Mouse (Mus musculus) neural tube, embryonic 11.5 days (tissue): ENCODE data around the gene Smu1. TPM values are rescaled to one million over a fixed set of nuclear protein-coding genes. Genes with fewer than 3 reads are reported as not detected.

Experiments
- ATAC-seq: fragments of 200-750 bp; cut with Nextera tagmentation; 2 replicates; pipeline ENCODE4 v1.8.0; 2017; ENCODE audit warnings: moderate number of reproducible peaks, mild to moderate bottlenecking, moderate TSS enrichment, moderate library complexity; ENCODE audit not compliant: insufficient read depth, low FRiP score, low TSS enrichment
- DNase-seq: peaks from one replicate; pipeline ENCODE4 v3.0.0-alpha.2; 2015; ENCODE audit warnings: low spot score
- H3K27ac ChIP-seq: fragments of 300-500 bp; sonication (generic); 2 replicates; pipeline ENCODE4 v1.5.1; 2014; ENCODE audit warnings: low read depth, mild to moderate bottlenecking, low read length
- H3K27me3 ChIP-seq: fragments of 300-500 bp; sonication (generic); 2 replicates; pipeline ENCODE4 v1.6.1; 2014; ENCODE audit warnings: mild to moderate bottlenecking, low read length, mixed read lengths; ENCODE audit not compliant: control insufficient read depth, insufficient read depth
- H3K36me3 ChIP-seq: fragments of 300-500 bp; sonication (generic); 2 replicates; pipeline ENCODE4 v1.6.1; 2014; ENCODE audit warnings: mild to moderate bottlenecking, low read length, moderate library complexity, mixed read lengths; ENCODE audit not compliant: control insufficient read depth, insufficient read depth
- H3K4me1 ChIP-seq: fragments of 300-500 bp; sonication (generic); 2 replicates; pipeline ENCODE4 v1.6.1; 2014; ENCODE audit warnings: low read length, mixed read lengths; ENCODE audit not compliant: control insufficient read depth, insufficient read depth
- H3K4me2 ChIP-seq: fragments of 300-500 bp; sonication (generic); 2 replicates; pipeline ENCODE4 v1.6.1; 2014; ENCODE audit warnings: low read depth, mild to moderate bottlenecking, moderate library complexity
- H3K4me3 ChIP-seq: fragments of 300-500 bp; sonication (generic); 2 replicates; pipeline ENCODE4 v1.5.1; 2014; ENCODE audit warnings: low read depth, low read length
- H3K9ac ChIP-seq: fragments of 300-500 bp; sonication (generic); 2 replicates; pipeline ENCODE4 v1.6.1; 2014; ENCODE audit warnings: mild to moderate bottlenecking, low read length
- H3K9me3 ChIP-seq: fragments of 300-500 bp; sonication (generic); 2 replicates; pipeline ENCODE4 v1.6.1; 2016; ENCODE audit warnings: low read length; ENCODE audit not compliant: control insufficient read depth
- WGBS: fragments of 180-500 bp; shearing (Covaris S2); extraction: QIAGEN DNeasy Blood & Tissue Kit; methylation state at CpG from one replicate; pipeline ENCODE4 v1.1.7; 2014; 5-methylcytosine and 5-hydroxymethylcytosine counted together
- polyA plus RNA-seq: library from polyadenylated mRNA; unstranded; fragments of >200 nt; fragmentation: Nextera tagmentation; extraction: Ambion mirVana; gene quantifications from 2 replicates; pipeline ENCODE4 v1.2.1, GENCODE M21; 2014

The Smu1 gene
- polyA plus RNA-seq, 1 experiment from 2014 or later = 186 TPM

DNA sequence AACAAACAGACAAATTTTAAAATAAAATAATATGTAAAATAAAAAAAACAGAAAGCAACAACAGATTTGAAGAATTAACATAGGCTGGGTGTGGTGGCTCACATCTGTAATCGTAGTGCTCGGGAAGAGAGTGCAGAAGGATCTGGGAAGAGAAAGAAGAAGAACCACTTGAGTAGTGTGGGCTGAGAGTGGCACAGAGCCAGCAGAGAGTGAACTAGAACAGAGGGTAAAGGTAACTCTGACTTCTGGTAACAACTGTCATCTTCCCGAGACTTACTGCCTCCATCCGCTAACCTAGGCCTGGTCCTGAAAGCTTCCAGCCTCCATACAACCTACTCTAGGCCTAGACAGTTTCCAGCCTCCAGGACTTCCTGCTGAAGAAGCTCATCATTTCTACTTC lies 33.5 kb upstream of the Smu1 start:
- DNase-seq (no peak), ATAC-seq (no peak)
- Histone ChIP-seq H3K4me1 (no peaks in the 10 kb centered on the region), H3K27ac (no peak overlapping the region), H3K36me3 (no peaks in the 10 kb centered on the region), H3K4me3 (no peak overlapping the region), H3K27me3 (no peaks in the 10 kb centered on the region), H3K9me3 (no peaks in the 10 kb centered on the region), H3K9ac (no peak overlapping the region), H3K4me2 (no peak overlapping the region)
- WGBS = 92% methylated on average over 4 of the region's 4 CpGs

DNA sequence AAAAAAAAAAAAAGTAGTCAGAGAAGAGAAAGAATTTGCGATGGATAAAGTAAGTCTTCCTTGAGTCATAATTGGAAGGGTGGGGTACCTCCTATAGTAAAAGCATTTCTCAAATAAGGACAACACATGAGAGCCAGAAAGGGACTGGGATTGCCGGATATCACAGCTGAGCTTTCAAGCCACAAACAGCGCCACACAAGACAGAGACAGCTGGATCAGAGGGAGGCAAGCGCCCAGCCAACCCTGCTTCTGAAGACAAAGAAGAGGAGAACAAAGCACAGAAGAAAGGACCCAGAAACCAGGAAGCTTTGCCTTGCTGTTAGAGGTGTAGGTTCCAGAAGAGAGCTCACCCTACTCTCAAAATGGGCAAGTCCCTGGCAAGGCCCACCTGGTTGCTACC lies 28.9 kb upstream of the Smu1 start:
- Histone ChIP-seq H3K9me3 (no peaks in the 10 kb centered on the region), H3K27me3 (no peaks in the 10 kb centered on the region), H3K4me3 (no peak overlapping the region), H3K4me2 (no peak overlapping the region), H3K4me1 (no peaks in the 10 kb centered on the region), H3K36me3 (no peaks in the 10 kb centered on the region), H3K27ac (no peak overlapping the region), H3K9ac (no peak overlapping the region)
- DNase-seq (no peak), ATAC-seq (no peak)
- WGBS = 86% methylated on average over 4 of the region's 4 CpGs

DNA sequence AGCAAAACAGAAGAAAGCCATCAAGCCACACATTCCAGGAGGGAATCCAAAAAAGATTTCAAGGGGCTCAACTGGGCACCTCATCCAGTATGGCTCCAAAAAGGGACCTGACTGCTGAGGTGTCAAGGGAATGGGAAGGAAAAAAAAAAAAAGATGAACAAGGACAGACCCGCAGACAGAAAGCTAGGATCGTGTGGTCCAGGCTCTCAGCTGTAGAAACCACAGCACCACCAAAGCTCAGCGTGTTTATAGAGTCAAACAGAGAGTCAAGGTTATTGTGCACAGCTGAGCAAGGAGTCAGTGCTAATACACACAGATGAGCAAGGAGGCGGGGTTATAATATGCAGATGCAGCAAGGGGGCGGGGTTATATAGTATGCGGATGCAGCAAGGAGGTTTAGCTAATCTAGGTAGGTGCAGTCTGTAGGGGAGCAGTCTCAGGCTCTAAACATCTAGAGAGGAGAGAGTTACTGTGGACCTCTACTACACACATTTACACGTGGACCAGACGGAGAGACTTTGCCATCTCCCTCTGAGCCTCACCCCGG lies 28.0 kb upstream of the Smu1 start:
- no peaks in the 10 kb centered on the region for H3K4me1 ChIP-seq
- no peak overlapping the region for H3K4me3 ChIP-seq
- no peaks in the 10 kb centered on the region for H3K36me3 ChIP-seq
- no peak overlapping the region for H3K4me2 ChIP-seq
- no peaks in the 10 kb centered on the region for H3K9me3 ChIP-seq
- no peaks in the 10 kb centered on the region for H3K27me3 ChIP-seq
- 80% methylated on average over 9 of the region's 9 CpGs for WGBS
- ATAC-seq (no peak), DNase-seq (no peak)
- H3K9ac ChIP-seq = no peak overlapping the region
- no peak overlapping the region for H3K27ac ChIP-seq

DNA sequence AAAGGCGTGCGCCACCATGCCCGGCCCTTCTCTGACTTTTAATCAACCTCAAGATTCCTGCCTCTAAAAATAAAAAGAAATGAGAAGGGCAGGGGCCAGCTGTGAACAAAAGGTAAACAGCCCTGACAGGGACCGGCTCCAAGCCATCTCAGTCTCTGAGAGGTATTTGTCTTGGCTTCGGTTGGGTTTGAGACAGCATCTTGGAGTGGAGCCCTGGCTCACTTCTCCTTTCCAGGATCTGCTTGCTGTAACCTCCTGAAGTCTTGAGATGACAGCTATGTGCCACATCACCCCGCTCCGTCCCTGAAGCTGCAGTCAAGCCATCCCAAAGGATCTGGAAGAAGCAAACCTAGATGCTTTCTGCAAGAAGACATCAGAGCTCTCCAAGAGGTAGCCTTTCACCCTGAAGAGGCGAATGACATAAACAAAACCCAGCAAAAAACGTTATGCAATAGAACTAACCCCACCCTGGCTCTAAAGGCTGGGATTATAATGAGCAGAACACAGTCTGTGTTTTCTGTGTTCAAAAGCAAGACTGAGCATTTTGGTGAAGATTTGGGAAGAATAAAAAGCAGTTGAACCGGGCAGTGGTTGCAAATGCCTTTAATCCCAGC lies 26.9 kb upstream of the Smu1 start:
- Histone ChIP-seq H3K27me3 (no peaks in the 10 kb centered on the region), H3K4me1 (no peaks in the 10 kb centered on the region), H3K27ac (no peak overlapping the region), H3K4me3 (no peak overlapping the region), H3K4me2 (no peak overlapping the region), H3K36me3 (no peaks in the 10 kb centered on the region), H3K9me3 (no peaks in the 10 kb centered on the region), H3K9ac (no peak overlapping the region)
- WGBS = 87% methylated on average over 10 of the region's 10 CpGs
- ATAC-seq (no peak), DNase-seq (no peak)

DNA sequence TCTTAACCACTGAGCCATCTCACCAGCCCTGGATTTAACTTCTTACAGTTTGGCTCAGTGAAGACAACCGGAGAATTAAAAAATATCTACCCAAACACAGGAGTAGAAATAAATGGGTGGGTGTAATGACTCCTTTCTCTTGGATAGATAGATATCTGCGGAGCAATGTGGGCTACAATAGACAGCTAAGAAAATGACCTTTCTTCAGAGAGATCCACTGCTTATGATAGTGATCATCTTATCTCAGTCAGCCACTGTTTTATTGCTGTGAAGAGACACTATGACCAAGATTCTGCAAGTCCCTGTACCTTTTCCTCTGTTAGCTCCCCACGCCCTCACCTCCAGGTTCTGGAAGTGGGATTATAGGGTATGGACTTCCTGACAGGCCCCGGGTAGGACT lies 25.3 kb upstream of the Smu1 start:
- 93% methylated on average over 4 of the region's 4 CpGs for WGBS
- Histone ChIP-seq H3K9ac (no peak overlapping the region), H3K4me3 (no peak overlapping the region), H3K27me3 (no peaks in the 10 kb centered on the region), H3K4me1 (no peaks in the 10 kb centered on the region), H3K27ac (no peak overlapping the region), H3K4me2 (no peak overlapping the region), H3K9me3 (no peaks in the 10 kb centered on the region), H3K36me3 (no peaks in the 10 kb centered on the region)
- DNase-seq = no peak
- ATAC-seq = no peak

DNA sequence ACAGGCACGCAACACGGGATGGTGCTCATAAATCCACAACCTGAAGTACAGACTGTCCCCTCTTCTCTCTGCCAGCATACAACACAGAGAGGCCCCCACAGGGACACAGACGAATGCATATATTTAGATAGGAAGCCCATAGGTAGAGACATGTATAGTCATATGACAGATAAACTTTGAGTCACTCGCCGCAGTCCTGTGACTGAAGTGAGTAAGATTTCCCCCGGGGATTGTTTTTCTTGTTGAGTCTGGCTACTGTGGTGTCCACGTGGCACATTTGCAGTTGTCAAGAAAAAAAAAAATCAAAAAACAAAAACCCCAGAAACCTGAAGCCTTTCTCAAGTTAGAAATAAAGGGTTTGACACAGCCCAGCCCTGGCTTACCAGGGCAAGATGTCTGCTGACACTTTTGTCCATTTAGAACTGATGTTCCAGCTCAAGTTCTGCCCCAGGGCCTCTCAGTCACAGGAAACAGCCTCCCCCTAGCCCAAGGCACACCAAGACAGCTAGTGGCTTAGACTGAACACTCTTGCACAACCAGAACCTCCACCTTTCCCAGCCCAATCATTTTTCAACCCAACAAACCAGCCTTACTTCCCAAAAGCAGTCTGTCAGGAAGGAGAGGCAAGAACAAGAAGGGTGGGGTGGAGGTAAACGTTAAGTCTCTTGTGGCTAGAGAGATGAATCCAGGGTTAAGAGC lies 24.2 kb upstream of the Smu1 start:
- no peaks in the 10 kb centered on the region for H3K36me3 ChIP-seq
- no peaks in the 10 kb centered on the region for H3K9me3 ChIP-seq
- no peak overlapping the region for H3K4me2 ChIP-seq
- WGBS = 65% methylated on average over 8 of the region's 8 CpGs
- DNase-seq = no peak
- no peak overlapping the region for H3K9ac ChIP-seq
- no peaks in the 10 kb centered on the region for H3K27me3 ChIP-seq
- no peak overlapping the region for H3K4me3 ChIP-seq
- no peak overlapping the region for H3K27ac ChIP-seq
- no peaks in the 10 kb centered on the region for H3K4me1 ChIP-seq
- no peak for ATAC-seq

DNA sequence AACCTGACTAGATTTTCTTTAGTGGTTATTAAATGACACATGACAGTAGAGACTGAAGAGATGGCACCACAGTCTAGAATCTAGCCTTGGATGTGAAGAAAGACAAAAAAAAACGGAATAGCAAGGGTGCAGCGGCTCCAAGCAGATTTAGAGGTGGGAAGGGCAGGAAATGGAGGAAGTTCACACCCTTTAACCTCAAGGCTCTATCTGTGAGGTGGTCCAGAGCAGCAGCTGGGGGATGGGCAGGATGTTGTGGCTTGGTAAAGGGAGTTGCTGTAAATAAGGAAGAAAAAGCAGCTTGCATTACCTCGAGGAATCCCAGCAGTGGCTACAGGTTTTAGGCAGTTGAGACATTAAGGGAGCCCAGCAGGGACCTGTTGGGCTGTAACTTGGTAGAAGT lies 23.4 kb upstream of the Smu1 start:
- 32% methylated on average over 3 of the region's 3 CpGs for WGBS
- Histone ChIP-seq H3K36me3 (no peaks in the 10 kb centered on the region), H3K27me3 (no peaks in the 10 kb centered on the region), H3K9ac (no peak overlapping the region), H3K9me3 (no peaks in the 10 kb centered on the region), H3K27ac (no peak overlapping the region), H3K4me3 (no peak overlapping the region), H3K4me1 (no peaks in the 10 kb centered on the region), H3K4me2 (no peak overlapping the region)
- ATAC-seq (no peak), DNase-seq (no peak)

DNA sequence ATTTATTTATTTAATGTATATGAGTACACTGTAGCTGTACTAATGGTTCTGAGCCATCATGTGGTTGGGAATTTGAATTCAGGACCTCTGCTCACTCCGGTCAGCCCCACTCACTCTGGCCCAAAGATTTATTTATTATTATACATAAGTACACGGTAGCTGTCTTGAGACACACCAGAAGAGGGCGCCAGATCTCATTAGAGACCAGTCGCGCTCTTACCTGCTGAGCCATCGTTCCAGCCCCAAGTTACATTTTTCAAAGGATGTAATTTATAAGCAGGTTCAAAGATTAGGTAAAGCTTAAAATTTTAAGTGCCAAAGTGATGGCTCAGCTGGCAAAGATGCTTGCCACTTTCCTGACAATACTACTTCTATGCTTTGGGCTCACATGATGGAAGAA lies 20.9 kb upstream of the Smu1 start:
- Histone ChIP-seq H3K27me3 (no peaks in the 10 kb centered on the region), H3K4me2 (no peak overlapping the region), H3K27ac (no peak overlapping the region), H3K9ac (no peak overlapping the region), H3K4me3 (no peak overlapping the region), H3K9me3 (no peaks in the 10 kb centered on the region), H3K4me1 (no peaks in the 10 kb centered on the region), H3K36me3 (no peaks in the 10 kb centered on the region)
- ATAC-seq (no peak), DNase-seq (no peak)
- 89% methylated on average over 6 of the region's 6 CpGs for WGBS

DNA sequence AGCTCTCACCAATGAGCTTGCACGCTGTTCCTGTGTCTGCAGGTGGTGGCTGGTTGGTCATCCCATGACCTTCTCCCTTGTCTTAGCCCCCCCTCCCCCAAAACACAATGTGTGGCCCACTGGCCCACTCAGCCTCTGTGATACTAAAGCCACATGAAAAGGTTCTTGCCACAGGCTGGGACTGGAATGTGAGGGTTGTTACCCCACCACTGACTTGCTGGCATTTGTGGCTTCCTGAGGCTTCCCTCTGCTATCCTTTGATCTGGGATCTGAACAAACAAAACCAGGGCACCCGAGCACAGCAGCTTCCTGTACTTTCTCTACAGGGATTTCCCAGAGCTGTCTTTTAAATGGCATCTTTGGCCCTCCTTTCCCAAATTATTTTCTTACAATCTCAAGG lies 19.4 kb upstream of the Smu1 start:
- no peaks in the 10 kb centered on the region for H3K27me3 ChIP-seq
- H3K4me1 ChIP-seq = no peaks in the 10 kb centered on the region
- ATAC-seq (no peak), DNase-seq (no peak)
- no peak overlapping the region for H3K27ac ChIP-seq
- no peak overlapping the region for H3K4me2 ChIP-seq
- WGBS = 15% methylated on average over 2 of the region's 2 CpGs
- H3K4me3 ChIP-seq = no peak overlapping the region
- H3K36me3 ChIP-seq = no peaks in the 10 kb centered on the region
- no peak overlapping the region for H3K9ac ChIP-seq
- no peaks in the 10 kb centered on the region for H3K9me3 ChIP-seq
